Mouse (Mus musculus): ENCODE data around the gene Ankrd49. TPM values are rescaled to one million over a fixed set of nuclear protein-coding genes. Genes with fewer than 3 reads are reported as not detected.

Ankrd49 gene
- polyA plus RNA-seq, 1 experiment from 2014 or later = 21.0 TPM

Other genes starting within 250 kb of the Ankrd49 start
- 1.7 and 2.4 TPM in 2 replicates for gene Amotl1, start 139.8 kb downstream of the Ankrd49 start, polyA plus RNA-seq (2015; fragmentation: Nextera tagmentation; extraction: Ambion mirVana)
- gene Piwil4, start 44.1 kb downstream of the Ankrd49 start, polyA plus RNA-seq (2015; fragmentation: Nextera tagmentation; extraction: Ambion mirVana) = 0.02 and 0.05 TPM in 2 replicates
- gene Fut4, start 32.5 kb downstream of the Ankrd49 start, polyA plus RNA-seq (2015; fragmentation: Nextera tagmentation; extraction: Ambion mirVana) = 0.55 and 0.61 TPM in 2 replicates
- not detected in 2 replicates for gene 1700012B09Rik, start 13.8 kb downstream of the Ankrd49 start, polyA plus RNA-seq (2015; fragmentation: Nextera tagmentation; extraction: Ambion mirVana)
- gene Mre11a, start 202 bp downstream of the Ankrd49 start, polyA plus RNA-seq (2015; fragmentation: Nextera tagmentation; extraction: Ambion mirVana) = 10.1 and 11.6 TPM in 2 replicates
- gene Gpr83, start 75.4 kb upstream of the Ankrd49 start, polyA plus RNA-seq (2015; fragmentation: Nextera tagmentation; extraction: Ambion mirVana) = 0.04 TPM in 1 of 2 replicates, not detected in the other
- not detected in 2 replicates for gene Izumo1r, start 119.1 kb upstream of the Ankrd49 start, polyA plus RNA-seq (2015; fragmentation: Nextera tagmentation; extraction: Ambion mirVana)

All from liver, embryonic 16.5 days (tissue).